Mouse (Mus musculus) embryonic facial prominence, embryonic 10.5 days (tissue): ENCODE measurements around the gene Cd300e. TPM values are rescaled to one million over a fixed set of nuclear protein-coding genes. Genes with fewer than 3 reads are reported as not detected.
"Not testable (repeated sequence)": the region's sequence is repeated elsewhere in the genome, so short reads cannot be mapped to it uniquely, and the experiment has no call there.

Source experiments
- DNase-seq: peaks from one replicate; pipeline ENCODE4 v3.0.0-alpha.2; 2017; ENCODE audit warnings: low spot score
- H3K27ac ChIP-seq: fragments of 300-500 bp; sonication (generic); replicated peaks from 2 replicates; pipeline ENCODE4 v1.5.1; 2016; ENCODE audit warnings: mild to moderate bottlenecking
- H3K27me3 ChIP-seq: fragments of 300-500 bp; sonication (generic); replicated peaks from 2 replicates; pipeline ENCODE4 v1.6.1; 2016; ENCODE audit warnings: low read depth, mild to moderate bottlenecking; ENCODE audit not compliant: poor library complexity, severe bottlenecking
- H3K36me3 ChIP-seq: fragments of 300-500 bp; sonication (generic); replicated peaks from 2 replicates; pipeline ENCODE4 v1.6.1; 2016; ENCODE audit warnings: mild to moderate bottlenecking, moderate library complexity
- H3K4me1 ChIP-seq: fragments of 300-500 bp; sonication (generic); 2 replicates; pipeline ENCODE4 v1.6.1; 2016
- H3K4me3 ChIP-seq: fragments of 300-500 bp; sonication (generic); 2 replicates; pipeline ENCODE4 v1.5.1; 2016; ENCODE audit warnings: mild to moderate bottlenecking, moderate library complexity
- H3K9me3 ChIP-seq: fragments of 300-500 bp; sonication (generic); 2 replicates; pipeline ENCODE4 v1.6.1; 2016; ENCODE audit warnings: mild to moderate bottlenecking
- WGBS: fragments of 180-500 bp; shearing (Covaris S2); methylation state at CpG from one replicate; pipeline ENCODE4 v1.1.7; 2016; 5-methylcytosine and 5-hydroxymethylcytosine counted together
- polyA plus RNA-seq: library from polyadenylated mRNA; unstranded; fragments of >200 nt; fragmentation: Nextera tagmentation; extraction: Ambion mirVana; gene quantifications from 2 replicates; pipeline ENCODE4 v1.2.1, GENCODE M21; 2016

The Cd300e gene
- polyA plus RNA-seq, 1 experiment from 2014 or later = not detected

DNA sequence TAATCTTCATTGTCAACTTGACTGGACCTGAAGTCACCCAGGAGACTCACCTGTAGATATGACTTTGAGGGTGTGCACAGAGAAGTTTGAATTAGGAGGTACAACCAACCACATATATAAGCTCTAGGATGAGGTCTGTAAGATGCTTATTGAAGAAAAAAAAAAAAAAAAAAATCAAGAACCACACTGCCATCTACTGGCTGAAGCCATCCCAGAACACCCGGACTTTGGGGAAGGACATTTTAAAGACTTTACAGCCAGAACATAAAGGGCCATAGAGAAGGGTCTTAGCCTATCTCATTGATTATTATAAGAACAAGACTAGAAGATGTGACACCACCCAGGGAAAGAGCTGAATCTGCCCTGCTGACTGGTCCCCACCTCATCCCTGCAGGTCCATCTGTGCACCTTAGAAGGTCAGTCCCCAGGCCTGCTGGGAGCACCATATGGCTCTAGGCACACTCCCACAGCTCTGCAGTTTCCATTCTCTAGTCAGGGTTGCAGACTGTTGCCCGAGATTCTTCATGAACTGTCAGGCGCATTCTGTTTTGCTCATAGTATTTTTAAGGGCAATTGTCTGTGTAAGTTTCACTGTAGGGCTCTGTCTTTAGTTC lies 12.6 kb downstream of the Cd300e start:
- whole genome bisulfite sequencing = 45% methylated on average over 3 of the region's 3 CpGs
- no peak overlapping the region for H3K27ac ChIP-seq

DNA sequence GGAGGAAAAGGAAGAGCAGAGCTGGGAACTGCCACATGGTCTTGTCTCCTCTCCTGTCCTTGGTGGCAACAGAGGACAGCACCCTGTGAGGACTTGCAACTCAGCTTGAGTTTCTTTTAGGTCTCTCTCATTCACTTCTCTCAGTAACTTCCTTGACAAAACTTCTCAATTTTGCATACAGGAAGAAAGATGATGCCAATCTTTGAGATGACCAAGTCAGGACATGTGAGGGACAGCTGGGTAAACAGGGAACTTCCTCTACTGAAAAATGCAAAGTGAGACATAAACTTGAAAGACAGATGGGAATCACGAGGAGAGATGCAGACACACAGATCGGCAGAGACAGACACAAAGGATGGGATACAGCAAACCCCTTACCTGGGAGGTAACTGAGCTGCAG lies 13.7 kb downstream of the Cd300e start, which contains the start of gene Cd300ld3:
Gene Cd300ld3 (minus strand): TSS at position 151 of the 400 bp plus-strand sequence.
- 68% methylated on average over 2 of the region's 2 CpGs for WGBS
- no peaks in the 10 kb centered on the region for H3K27me3 ChIP-seq
- H3K4me1 ChIP-seq = no peaks in the 10 kb centered on the region
- no peaks in the 10 kb centered on the region for H3K9me3 ChIP-seq
- H3K4me3 ChIP-seq = no peak within 1 kb of the TSS
- DNase-seq = no peak
- no peak within 1 kb of the TSS for H3K27ac ChIP-seq
- H3K36me3 ChIP-seq = no peaks in the 10 kb centered on the region

More for the DNA sequence above, 12.6 kb downstream of the Cd300e start:
- Histone ChIP-seq H3K9me3 (no peaks in the 10 kb centered on the region), H3K27me3 (no peaks in the 10 kb centered on the region), H3K4me3 (no peak overlapping the region), H3K4me1 (no peaks in the 10 kb centered on the region), H3K36me3 (no peaks in the 10 kb centered on the region)
- no peak for DNase-seq

DNA sequence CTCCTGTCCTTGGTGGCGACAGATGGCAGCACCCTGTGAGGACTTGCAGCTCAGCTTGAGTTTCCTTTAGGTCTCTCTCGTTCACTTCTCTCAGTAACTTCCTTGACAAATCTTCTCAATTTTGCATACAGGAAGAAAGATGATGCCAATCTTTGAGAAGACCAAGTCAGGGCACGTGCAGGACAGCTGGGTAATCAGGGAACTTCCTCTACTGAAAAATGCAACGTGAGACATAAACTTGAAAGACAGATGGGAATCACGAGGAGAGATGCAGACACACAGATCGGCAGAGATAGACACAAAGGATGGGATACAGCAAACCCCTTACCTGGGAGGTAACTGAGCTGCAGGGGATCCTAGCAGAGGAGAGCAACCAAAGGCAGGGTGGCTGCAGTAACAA lies 24.3 kb downstream of the Cd300e start, which contains the start of gene Cd300ld5:
Gene Cd300ld5 (minus strand): TSS at position 101 of the 400 bp plus-strand sequence.
- H3K36me3 ChIP-seq, H3K4me3 ChIP-seq, DNase-seq, H3K27me3 ChIP-seq, H3K4me1 ChIP-seq, H3K27ac ChIP-seq, H3K9me3 ChIP-seq: not testable (repeated sequence)
- WGBS = no CpG with 5 or more reads among the region's 6 CpGs

DNA sequence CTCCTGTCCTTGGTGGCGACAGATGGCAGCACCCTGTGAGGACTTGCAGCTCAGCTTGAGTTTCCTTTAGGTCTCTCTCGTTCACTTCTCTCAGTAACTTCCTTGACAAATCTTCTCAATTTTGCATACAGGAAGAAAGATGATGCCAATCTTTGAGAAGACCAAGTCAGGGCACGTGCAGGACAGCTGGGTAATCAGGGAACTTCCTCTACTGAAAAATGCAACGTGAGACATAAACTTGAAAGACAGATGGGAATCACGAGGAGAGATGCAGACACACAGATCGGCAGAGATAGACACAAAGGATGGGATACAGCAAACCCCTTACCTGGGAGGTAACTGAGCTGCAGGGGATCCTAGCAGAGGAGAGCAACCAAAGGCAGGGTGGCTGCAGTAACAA lies 35.1 kb downstream of the Cd300e start, which contains the start of gene Cd300ld4:
Gene Cd300ld4 (minus strand): TSS at position 101 of the 400 bp plus-strand sequence.
- not testable (repeated sequence) for H3K4me3 ChIP-seq, DNase-seq, H3K9me3 ChIP-seq, H3K36me3 ChIP-seq, H3K27me3 ChIP-seq, H3K4me1 ChIP-seq, H3K27ac ChIP-seq
- WGBS = no CpG with 5 or more reads among the region's 6 CpGs

DNA sequence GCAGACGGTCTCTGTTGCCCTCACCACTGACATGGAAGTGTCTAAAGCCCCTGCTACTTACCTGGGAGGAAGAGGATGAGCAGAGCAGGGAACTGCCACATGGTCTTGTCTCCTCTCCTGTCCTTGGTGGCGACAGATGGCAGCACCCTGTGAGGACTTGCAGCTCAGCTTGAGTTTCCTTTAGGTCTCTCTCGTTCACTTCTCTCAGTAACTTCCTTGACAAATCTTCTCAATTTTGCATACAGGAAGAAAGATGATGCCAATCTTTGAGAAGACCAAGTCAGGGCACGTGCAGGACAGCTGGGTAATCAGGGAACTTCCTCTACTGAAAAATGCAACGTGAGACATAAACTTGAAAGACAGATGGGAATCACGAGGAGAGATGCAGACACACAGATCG lies 45.9 kb downstream of the Cd300e start, which contains the start of gene Cd300ld2:
Gene Cd300ld2 (minus strand): TSS at position 101 of the 400 bp plus-strand sequence.
- WGBS = no CpG with 5 or more reads among the region's 7 CpGs
- not testable (repeated sequence) for H3K36me3 ChIP-seq, H3K27me3 ChIP-seq, DNase-seq, H3K27ac ChIP-seq, H3K4me3 ChIP-seq, H3K4me1 ChIP-seq, H3K9me3 ChIP-seq

DNA sequence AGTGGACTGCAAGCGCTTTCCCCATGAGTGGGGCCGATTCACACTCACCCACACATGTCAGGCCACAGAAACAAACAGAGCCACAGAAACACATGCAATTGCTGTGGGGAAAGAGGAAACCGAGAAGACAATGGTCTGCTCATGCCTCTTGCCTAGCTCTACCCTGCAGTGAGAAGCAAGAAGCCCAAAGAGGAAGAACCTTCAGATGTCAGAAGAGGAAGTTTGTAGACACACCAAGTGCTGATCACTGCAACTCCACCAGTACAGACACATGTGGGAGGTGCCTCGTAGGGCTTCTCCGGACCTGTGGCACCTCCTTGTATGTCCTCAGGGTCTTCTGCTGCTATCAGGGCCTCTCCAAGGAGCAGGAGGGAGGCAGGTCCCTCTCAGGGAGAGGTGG lies 57.9 kb downstream of the Cd300e start:
- DNase-seq = no peak
- no peak overlapping the region for H3K27ac ChIP-seq
- H3K27me3 ChIP-seq = no peaks in the 10 kb centered on the region
- no peaks in the 10 kb centered on the region for H3K4me1 ChIP-seq
- WGBS = 87% methylated on average over 5 of the region's 5 CpGs
- no peak overlapping the region for H3K4me3 ChIP-seq
- no peaks in the 10 kb centered on the region for H3K9me3 ChIP-seq
- H3K36me3 ChIP-seq = no peaks in the 10 kb centered on the region

Other genes with a start within 250 kb of the Cd300e start
- 62.2 and 62.5 TPM in 2 replicates for gene Gprc5c, start 211.0 kb downstream of the Cd300e start, polyA plus RNA-seq
- gene Cd300a, start 172.1 kb downstream of the Cd300e start, polyA plus RNA-seq = 1.1 and 1.8 TPM in 2 replicates
- gene Cd300lb, start 127.8 kb downstream of the Cd300e start, polyA plus RNA-seq = 0.10 TPM in 1 of 2 replicates, not detected in the other
- not detected in 2 replicates for gene Cd300c, start 93.0 kb downstream of the Cd300e start, polyA plus RNA-seq
- gene Cd300ld, start 72.3 kb downstream of the Cd300e start, polyA plus RNA-seq = 0.05 and 0.13 TPM in 2 replicates
- 0.38 and 0.87 TPM in 2 replicates for gene Cd300c2, start 60.3 kb downstream of the Cd300e start, polyA plus RNA-seq
- gene Cd300ld2, start 46.0 kb downstream of the Cd300e start, polyA plus RNA-seq = not detected in 2 replicates
- gene Cd300ld4, start 35.2 kb downstream of the Cd300e start, polyA plus RNA-seq = not detected in 2 replicates
- gene Cd300ld5, start 24.4 kb downstream of the Cd300e start, polyA plus RNA-seq = not detected in 2 replicates
- gene Cd300ld3, start 13.8 kb downstream of the Cd300e start, polyA plus RNA-seq = not detected in 2 replicates
- gene Rab37, start 29.3 kb upstream of the Cd300e start, polyA plus RNA-seq = 1.2 and 2.2 TPM in 2 replicates
- 0.19 TPM in 1 of 2 replicates, not detected in the other for gene Cd300lf, start 71.8 kb upstream of the Cd300e start, polyA plus RNA-seq
- gene Slc9a3r1, start 101.2 kb upstream of the Cd300e start, polyA plus RNA-seq = 39.2 and 42.5 TPM in 2 replicates
- gene Tmem104, start 125.3 kb upstream of the Cd300e start, polyA plus RNA-seq = 10.1 and 10.3 TPM in 2 replicates
- 18.2 and 18.4 TPM in 2 replicates for gene Nat9, start 125.7 kb upstream of the Cd300e start, polyA plus RNA-seq
- 0.06 and 0.07 TPM in 2 replicates for gene Grin2c, start 205.1 kb upstream of the Cd300e start, polyA plus RNA-seq
- gene Fdxr, start 214.9 kb upstream of the Cd300e start, polyA plus RNA-seq = 17.6 and 18.1 TPM in 2 replicates
- 0.27 and 0.62 TPM in 2 replicates for gene Fads6, start 235.5 kb upstream of the Cd300e start, polyA plus RNA-seq
- not detected in 2 replicates for gene Otop2, start 245.0 kb upstream of the Cd300e start, polyA plus RNA-seq